Mouse (Mus musculus) naive thymus-derived CD4-positive, alpha-beta T cell, adult 2 months (primary cell): ENCODE measurements around the gene Tmem171.

Source experiments
- DNase-seq: peaks from one replicate; pipeline ENCODE4 v3.0.0-alpha.2; 2011; ENCODE audit warnings: low read depth

Gene Tmem171

GRCm38 (mm10) chr13:98693316-98693715, 1.3 kb downstream of the Tmem171 start:
- no peak for DNase-seq

GRCm38 (mm10) chr13:98691956-98692515, 2.6 kb downstream of the Tmem171 start:
- DNase-seq: no peak

- DNase-seq: no peak
These were observed 3.7 kb downstream of the Tmem171 start for GRCm38 (mm10) chr13:98690886-98691285.

GRCm38 (mm10) chr13:98689605-98690290, 4.9 kb downstream of the Tmem171 start:
- no peak for DNase-seq

- DNase-seq: no peak
These were observed 6.7 kb downstream of the Tmem171 start for GRCm38 (mm10) chr13:98687931-98688330.

- DNase-seq: no peak
These were observed 10.3 kb downstream of the Tmem171 start for GRCm38 (mm10) chr13:98684144-98684900.

GRCm38 (mm10) chr13:98683412-98683811, 11.2 kb downstream of the Tmem171 start:
- no peak for DNase-seq

- DNase-seq: no peak
These were observed 14.1 kb downstream of the Tmem171 start for GRCm38 (mm10) chr13:98680470-98681060.

GRCm38 (mm10) chr13:98679631-98680041, 15.0 kb downstream of the Tmem171 start:
- no peak for DNase-seq

GRCm38 (mm10) chr13:98679230-98679629, 15.4 kb downstream of the Tmem171 start:
- DNase-seq: no peak

GRCm38 (mm10) chr13:98673922-98674321, 20.7 kb downstream of the Tmem171 start:
- DNase-seq: no peak

- no peak for DNase-seq
These were observed 25.3 kb downstream of the Tmem171 start for GRCm38 (mm10) chr13:98669296-98669695.

- DNase-seq: no peak
These were observed 27.3 kb downstream of the Tmem171 start for GRCm38 (mm10) chr13:98667316-98667715.

GRCm38 (mm10) chr13:98665240-98665639, 29.4 kb downstream of the Tmem171 start:
- DNase-seq: no peak

- DNase-seq: no peak
These were observed 32.4 kb downstream of the Tmem171 start for GRCm38 (mm10) chr13:98662173-98662675.

- DNase-seq: no peak
These were observed 38.6 kb downstream of the Tmem171 start for GRCm38 (mm10) chr13:98656034-98656471.

GRCm38 (mm10) chr13:98655346-98655745, 39.3 kb downstream of the Tmem171 start:
- no peak for DNase-seq

GRCm38 (mm10) chr13:98654129-98654939, 40.3 kb downstream of the Tmem171 start:
- DNase-seq: no peak

- DNase-seq: no peak
These were observed 42.4 kb downstream of the Tmem171 start for GRCm38 (mm10) chr13:98652194-98652593.

GRCm38 (mm10) chr13:98651228-98651977, 43.2 kb downstream of the Tmem171 start:
- DNase-seq: no peak
